Mouse (Mus musculus) embryonic facial prominence, embryonic 13.5 days (tissue): ENCODE results near the gene Ak4. TPM values are rescaled to one million over a fixed set of nuclear protein-coding genes. Genes with fewer than 3 reads are reported as not detected.
A peak's percentile ranks its signal among the peaks of the same experiment; 100 is the strongest.

Source experiments
- ATAC-seq: fragments of 200-750 bp; cut with Nextera tagmentation; 2 replicates; pipeline ENCODE4 v1.8.0; 2017; ENCODE audit warnings: low read depth; ENCODE audit not compliant: insufficient number of reproducible peaks, insufficient read depth, low FRiP score, low TSS enrichment
- H3K27ac ChIP-seq: fragments of 300-500 bp; sonication (generic); 2 replicates; pipeline ENCODE4 v1.5.1; 2015; ENCODE audit warnings: moderate library complexity, mild to moderate bottlenecking, inconsistent platforms
- H3K27me3 ChIP-seq: fragments of 300-500 bp; sonication (generic); 2 replicates; pipeline ENCODE4 v1.6.1; 2015; ENCODE audit warnings: mild to moderate bottlenecking, inconsistent platforms
- H3K36me3 ChIP-seq: fragments of 300-500 bp; sonication (generic); 2 replicates; pipeline ENCODE4 v1.6.1; 2015; ENCODE audit warnings: mild to moderate bottlenecking, inconsistent platforms
- H3K4me1 ChIP-seq: fragments of 300-500 bp; sonication (generic); 2 replicates; pipeline ENCODE4 v1.6.1; 2015; ENCODE audit warnings: inconsistent platforms
- H3K4me2 ChIP-seq: fragments of 300-500 bp; sonication (generic); 2 replicates; pipeline ENCODE4 v1.6.1; 2015; ENCODE audit warnings: moderate library complexity, mild to moderate bottlenecking, inconsistent platforms
- H3K4me3 ChIP-seq: fragments of 300-500 bp; sonication (generic); 2 replicates; pipeline ENCODE4 v1.5.1; 2015; ENCODE audit warnings: mild to moderate bottlenecking, inconsistent platforms
- H3K9ac ChIP-seq: fragments of 300-500 bp; sonication (generic); 2 replicates; pipeline ENCODE4 v1.6.1; 2015; ENCODE audit warnings: mild to moderate bottlenecking, inconsistent platforms
- H3K9me3 ChIP-seq: fragments of 300-500 bp; sonication (generic); 2 replicates; pipeline ENCODE4 v1.6.1; 2016; ENCODE audit warnings: inconsistent platforms
- WGBS: fragments of 180-500 bp; shearing (Covaris S2); methylation state at CpG from one replicate; pipeline ENCODE4 v1.1.7; 2015; ENCODE audit warnings: mixed read lengths; 5-methylcytosine and 5-hydroxymethylcytosine counted together
- polyA plus RNA-seq: library from polyadenylated mRNA; unstranded; fragments of >200 nt; fragmentation: Nextera tagmentation; extraction: Ambion mirVana; gene quantifications from 2 replicates; pipeline ENCODE4 v1.2.1, GENCODE M21; 2015

Ak4 gene
- polyA plus RNA-seq, 1 experiment from 2014 or later, result 12.0 TPM

GRCm38 (mm10) chr4:101393292-101393711 is 25.8 kb upstream of the Ak4 start:
- Histone ChIP-seq H3K27me3 (no peaks in the 10 kb centered on the region), H3K4me3 (no peak overlapping the region), H3K9ac (no peak overlapping the region), H3K4me2 (no peak overlapping the region), H3K9me3 (no peaks in the 10 kb centered on the region), H3K27ac (no peak overlapping the region), H3K4me1 (peaks cover 5% of the 10 kb centered on the region; the same call in 1 of the 2 replicates), H3K36me3 (no peaks in the 10 kb centered on the region)
- 72% methylated on average over 5 of the region's 5 CpGs for WGBS
- ATAC-seq, result no peak

- no peak for ATAC-seq
Observed at GRCm38 (mm10) chr4:101395021-101395533, 24.0 kb upstream of the Ak4 start.

DNA sequence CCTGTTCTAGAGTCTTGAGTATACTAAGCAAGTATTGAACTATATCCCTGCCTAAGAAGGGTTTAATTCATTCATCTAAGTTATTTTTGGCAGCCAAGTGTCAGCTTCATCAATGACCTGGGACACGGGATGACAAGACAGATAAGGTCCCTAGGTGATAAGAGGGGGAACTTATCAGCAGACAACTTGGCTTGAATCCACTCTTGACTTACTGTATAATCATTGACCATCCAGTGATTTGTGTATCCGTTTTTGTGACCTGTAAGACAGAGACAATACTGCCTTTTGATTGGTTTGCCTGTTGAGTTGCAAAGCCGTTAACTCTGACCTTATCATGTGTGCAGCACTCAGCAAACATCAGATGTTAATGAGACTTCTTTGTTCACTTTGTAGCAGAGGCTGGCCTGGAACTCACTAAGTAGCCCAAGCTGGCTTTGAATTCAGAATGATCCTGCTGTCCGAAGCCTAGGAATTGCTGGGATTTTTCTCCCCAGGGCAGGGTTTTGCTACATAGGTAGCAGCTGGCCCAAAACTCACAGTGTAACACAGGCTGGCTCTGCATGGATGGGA is 19.0 kb upstream of the Ak4 start:
- Histone ChIP-seq H3K27ac (no peak overlapping the region), H3K27me3 (no peaks in the 10 kb centered on the region), H3K4me2 (no peak overlapping the region), H3K36me3 (no peaks in the 10 kb centered on the region), H3K4me1 (peaks cover 16% of the 10 kb centered on the region), H3K9me3 (no peaks in the 10 kb centered on the region), H3K4me3 (no peak overlapping the region), H3K9ac (no peak overlapping the region)
- 80% methylated on average over 4 of the region's 4 CpGs for WGBS
- ATAC-seq, result no peak

More at GRCm38 (mm10) chr4:101395021-101395533, 24.0 kb upstream of the Ak4 start:
- no peaks in the 10 kb centered on the region for H3K27me3 ChIP-seq
- peaks cover 5% of the 10 kb centered on the region; the same call in 1 of the 2 replicates for H3K4me1 ChIP-seq
- H3K4me2 ChIP-seq, result no peak overlapping the region
- H3K9me3 ChIP-seq, result no peaks in the 10 kb centered on the region
- no peak overlapping the region for H3K27ac ChIP-seq
- no peak overlapping the region for H3K9ac ChIP-seq
- WGBS, result 82% methylated on average over 8 of the region's 8 CpGs
- no peaks in the 10 kb centered on the region for H3K36me3 ChIP-seq
- no peak overlapping the region for H3K4me3 ChIP-seq

- 67% methylated on average over 1 of the region's 1 CpGs for WGBS
Observed at GRCm38 (mm10) chr4:101401945-101402344, 17.1 kb upstream of the Ak4 start.

GRCm38 (mm10) chr4:101404863-101405262 is 14.2 kb upstream of the Ak4 start:
- Histone ChIP-seq H3K27ac (peak overlapping the region; percentile 29; the same call in 1 of the 2 replicates), H3K36me3 (no peaks in the 10 kb centered on the region), H3K9ac (no peak overlapping the region), H3K4me3 (no peak overlapping the region), H3K27me3 (no peaks in the 10 kb centered on the region), H3K4me1 (peaks cover 12% of the 10 kb centered on the region), H3K4me2 (no peak overlapping the region), H3K9me3 (no peaks in the 10 kb centered on the region)
- 39% methylated on average over 3 of the region's 3 CpGs for WGBS
- 0 out of 2 replicates have a peak, but pooled peaks have one; percentile 32 for ATAC-seq

More at GRCm38 (mm10) chr4:101401945-101402344, 17.1 kb upstream of the Ak4 start:
- peaks cover 12% of the 10 kb centered on the region for H3K4me1 ChIP-seq
- no peaks in the 10 kb centered on the region for H3K36me3 ChIP-seq
- no peak overlapping the region for H3K27ac ChIP-seq
- no peaks in the 10 kb centered on the region for H3K9me3 ChIP-seq
- no peak overlapping the region for H3K9ac ChIP-seq
- no peak overlapping the region for H3K4me3 ChIP-seq
- no peaks in the 10 kb centered on the region for H3K27me3 ChIP-seq
- H3K4me2 ChIP-seq, result no peak overlapping the region
- no peak for ATAC-seq

GRCm38 (mm10) chr4:101406411-101407196 is 12.5 kb upstream of the Ak4 start:
- Histone ChIP-seq H3K9me3 (no peaks in the 10 kb centered on the region), H3K27me3 (no peaks in the 10 kb centered on the region), H3K36me3 (no peaks in the 10 kb centered on the region), H3K27ac (no peak overlapping the region), H3K4me2 (no peak overlapping the region), H3K4me3 (no peak overlapping the region), H3K9ac (no peak overlapping the region), H3K4me1 (peaks cover 12% of the 10 kb centered on the region)
- 92% methylated on average over 4 of the region's 4 CpGs for WGBS
- ATAC-seq, result no peak

DNA sequence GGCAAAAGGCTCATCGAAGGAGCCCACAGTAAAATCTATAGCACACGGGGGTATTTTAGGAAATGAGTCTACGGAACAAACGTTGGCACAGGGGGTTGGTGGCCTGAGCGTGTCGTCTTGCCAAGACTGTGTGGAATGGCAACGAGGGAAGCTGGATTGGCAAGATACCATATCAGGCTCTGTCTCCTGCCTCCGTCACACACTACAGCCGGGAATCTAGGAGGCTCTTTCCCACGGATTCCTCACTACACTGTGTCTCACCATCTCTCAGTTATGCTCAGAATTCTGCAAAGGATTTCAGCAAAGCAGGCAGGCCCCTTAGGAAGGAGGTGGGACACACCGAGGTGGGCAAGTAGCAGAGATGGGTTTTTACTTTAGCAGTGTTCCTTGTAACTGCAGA is 2.1 kb upstream of the Ak4 start:
- no peak overlapping the region for H3K9ac ChIP-seq
- H3K4me1 ChIP-seq, result peaks cover 13% of the 10 kb centered on the region
- H3K4me2 ChIP-seq, result no peak overlapping the region
- no peaks in the 10 kb centered on the region; the same call in 1 of the 2 replicates for H3K27me3 ChIP-seq
- no peak overlapping the region for H3K27ac ChIP-seq
- H3K9me3 ChIP-seq, result no peaks in the 10 kb centered on the region
- ATAC-seq, result no peak
- WGBS, result 89% methylated on average over 11 of the region's 11 CpGs
- H3K4me3 ChIP-seq, result no peak overlapping the region
- no peaks in the 10 kb centered on the region for H3K36me3 ChIP-seq

- Histone ChIP-seq H3K4me1 (peaks cover 21% of the 10 kb centered on the region), H3K4me3 (peak overlapping the region; percentile 83), H3K36me3 (no peaks in the 10 kb centered on the region), H3K27ac (peak overlapping the region; percentile 39), H3K9ac (peak overlapping the region; percentile 83), H3K27me3 (no peaks in the 10 kb centered on the region; the same call in 1 of the 2 replicates), H3K4me2 (peak overlapping the region; percentile 92), H3K9me3 (no peaks in the 10 kb centered on the region)
- under 1% methylated on average over 85 of the region's 90 CpGs for WGBS
- ATAC-seq, result peak; percentile 49; the same call in 1 of the 2 replicates
Observed at GRCm38 (mm10) chr4:101419911-101420880, 1.1 kb downstream of the Ak4 start.

DNA sequence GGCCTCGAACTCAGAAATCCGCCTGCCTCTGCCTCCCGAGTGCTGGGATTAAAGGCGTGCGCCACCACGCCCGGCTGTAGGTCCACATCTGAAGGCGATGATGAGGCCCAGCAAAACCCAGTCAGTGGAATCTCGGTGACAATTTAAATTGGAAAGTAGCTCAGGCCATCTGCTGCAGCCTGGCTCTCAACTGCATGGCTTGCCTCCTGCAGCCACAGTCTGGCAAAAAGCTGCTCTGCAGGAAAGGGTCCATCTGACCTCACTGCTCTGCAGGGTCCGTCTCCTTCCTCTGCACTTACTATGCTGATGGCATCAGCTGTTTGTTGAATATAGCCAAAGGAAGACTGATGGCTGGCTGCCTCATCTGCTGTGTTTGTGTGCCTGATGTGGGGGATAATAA is 3.9 kb downstream of the Ak4 start:
- H3K9ac ChIP-seq, result no peak overlapping the region
- no peaks in the 10 kb centered on the region for H3K36me3 ChIP-seq
- H3K4me3 ChIP-seq, result no peak overlapping the region
- H3K27me3 ChIP-seq, result no peaks in the 10 kb centered on the region; the same call in 1 of the 2 replicates
- no peaks in the 10 kb centered on the region for H3K9me3 ChIP-seq
- WGBS, result 86% methylated on average over 10 of the region's 10 CpGs
- peaks cover 25% of the 10 kb centered on the region for H3K4me1 ChIP-seq
- H3K4me2 ChIP-seq, result no peak overlapping the region
- no peak overlapping the region for H3K27ac ChIP-seq
- no peak for ATAC-seq

GRCm38 (mm10) chr4:101423571-101423970 is 4.5 kb downstream of the Ak4 start:
- Histone ChIP-seq H3K4me3 (no peak overlapping the region), H3K9me3 (no peaks in the 10 kb centered on the region), H3K36me3 (no peaks in the 10 kb centered on the region), H3K4me1 (peaks cover 25% of the 10 kb centered on the region), H3K4me2 (no peak overlapping the region), H3K27me3 (no peaks in the 10 kb centered on the region; the same call in 1 of the 2 replicates), H3K9ac (no peak overlapping the region), H3K27ac (no peak overlapping the region)
- 81% methylated on average over 5 of the region's 5 CpGs for WGBS
- no peak for ATAC-seq

GRCm38 (mm10) chr4:101424495-101424894 is 5.4 kb downstream of the Ak4 start:
- no peak overlapping the region for H3K4me3 ChIP-seq

More at GRCm38 (mm10) chr4:101424495-101424894, 5.4 kb downstream of the Ak4 start:
- Histone ChIP-seq H3K9ac (no peak overlapping the region), H3K4me2 (no peak overlapping the region), H3K27me3 (no peaks in the 10 kb centered on the region; the same call in 1 of the 2 replicates), H3K36me3 (no peaks in the 10 kb centered on the region), H3K27ac (no peak overlapping the region), H3K9me3 (no peaks in the 10 kb centered on the region), H3K4me1 (peaks cover 25% of the 10 kb centered on the region)
- WGBS, result 83% methylated on average over 3 of the region's 3 CpGs
- ATAC-seq, result no peak
